Mouse (Mus musculus): ENCODE data around the gene Nrxn3.

Gene Nrxn3

DNA sequence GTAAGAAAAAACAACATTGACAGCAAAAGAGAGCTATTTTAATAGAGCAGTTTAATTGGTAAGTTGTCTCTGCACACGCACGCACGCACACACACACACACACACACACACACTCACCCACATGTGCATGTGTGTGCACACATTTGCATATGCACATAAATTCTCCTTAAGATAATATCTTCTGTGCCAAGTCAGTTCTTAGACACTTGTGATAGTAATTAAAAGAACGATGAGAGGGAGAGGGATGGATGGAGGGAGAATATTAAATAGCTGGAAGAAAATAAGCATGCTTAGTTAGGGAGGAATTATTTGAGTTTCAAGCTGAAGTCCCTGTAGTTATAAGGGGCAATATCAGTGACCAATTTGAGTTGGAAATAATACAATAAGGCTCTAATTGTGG lies 203.6 kb downstream of the Nrxn3 start:
- DNase-seq (ENCODE audit: low spot score): no peak

DNA sequence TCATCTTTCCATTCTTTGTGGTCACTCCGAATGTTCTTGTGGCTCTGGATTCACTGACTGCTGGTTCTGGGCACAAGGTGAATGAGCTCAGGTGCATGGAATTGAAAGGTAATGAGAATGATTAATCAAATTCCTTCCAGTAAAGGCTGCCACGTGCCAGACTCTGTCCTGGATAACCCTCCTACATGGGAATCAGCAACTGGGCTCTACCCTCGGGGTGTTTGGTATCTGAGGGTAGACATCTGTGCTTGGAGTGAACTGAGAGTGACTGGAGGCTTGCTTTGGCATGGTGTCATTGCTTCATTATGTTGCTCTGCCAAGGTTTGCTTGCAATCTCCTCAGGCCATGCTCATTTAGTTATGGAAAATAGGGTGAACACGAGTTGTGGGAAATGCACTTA lies 209.0 kb downstream of the Nrxn3 start:
- no peak for DNase-seq (ENCODE audit: low spot score)

DNA sequence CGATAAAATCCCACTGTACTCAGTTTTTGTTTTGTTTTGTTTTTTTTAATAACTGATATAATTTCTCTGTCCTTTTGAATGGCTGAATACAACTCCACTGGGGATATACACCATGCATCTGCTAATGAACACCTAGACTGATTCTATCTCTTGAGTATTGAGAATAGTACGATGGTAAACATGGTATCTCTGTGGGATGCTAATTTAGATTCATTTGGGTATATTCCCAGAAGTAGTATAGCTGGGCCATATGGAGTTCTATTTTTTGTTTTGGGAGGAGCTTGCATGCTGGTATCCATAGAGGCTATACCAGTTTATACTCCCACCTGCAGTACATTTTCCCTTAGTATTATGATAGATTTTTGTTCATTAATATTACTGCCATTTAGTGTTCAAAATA lies 217.0 kb downstream of the Nrxn3 start:
- no peak for DNase-seq (ENCODE audit: low spot score)

DNA sequence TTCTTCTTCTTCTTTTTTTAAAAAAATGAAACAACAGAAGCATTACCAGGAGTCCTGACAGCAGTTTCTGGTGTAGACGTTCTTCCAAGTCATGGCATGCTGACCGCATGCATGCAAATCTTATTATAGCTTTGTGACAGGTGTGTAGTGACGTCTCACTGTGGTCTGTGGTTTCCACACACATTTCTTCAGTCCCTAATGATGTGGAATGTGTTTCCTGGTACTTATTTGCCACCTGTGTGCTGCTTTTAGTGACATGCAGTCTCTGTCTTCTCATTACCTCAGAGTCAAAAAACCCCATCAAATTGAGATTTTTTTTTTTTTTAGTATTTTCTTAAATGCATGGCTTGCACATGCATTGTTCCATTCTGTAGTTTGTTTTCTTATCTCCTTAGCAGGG lies 222.3 kb downstream of the Nrxn3 start:
- no peak for DNase-seq (ENCODE audit: low spot score)

DNA sequence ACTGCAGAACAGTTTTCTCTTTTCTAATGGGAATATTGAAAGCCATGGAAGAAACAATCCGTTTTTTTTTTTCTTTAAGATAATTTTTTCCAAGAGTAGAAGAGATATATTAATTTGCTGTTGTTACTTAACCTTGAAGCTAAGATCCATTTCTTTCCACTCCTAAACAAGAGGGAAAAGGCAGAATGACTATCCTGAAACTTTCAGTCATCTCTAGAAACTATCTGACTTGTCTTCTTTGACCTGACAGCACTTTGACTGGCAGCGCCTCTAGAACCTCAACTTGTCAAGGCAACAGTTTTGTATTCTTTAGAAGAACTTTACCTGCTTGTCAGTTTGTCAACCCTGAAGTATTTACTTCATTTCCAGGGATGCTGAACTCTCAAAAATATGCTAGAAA lies 227.2 kb downstream of the Nrxn3 start:
- DNase-seq (ENCODE audit: low spot score): no peak

DNA sequence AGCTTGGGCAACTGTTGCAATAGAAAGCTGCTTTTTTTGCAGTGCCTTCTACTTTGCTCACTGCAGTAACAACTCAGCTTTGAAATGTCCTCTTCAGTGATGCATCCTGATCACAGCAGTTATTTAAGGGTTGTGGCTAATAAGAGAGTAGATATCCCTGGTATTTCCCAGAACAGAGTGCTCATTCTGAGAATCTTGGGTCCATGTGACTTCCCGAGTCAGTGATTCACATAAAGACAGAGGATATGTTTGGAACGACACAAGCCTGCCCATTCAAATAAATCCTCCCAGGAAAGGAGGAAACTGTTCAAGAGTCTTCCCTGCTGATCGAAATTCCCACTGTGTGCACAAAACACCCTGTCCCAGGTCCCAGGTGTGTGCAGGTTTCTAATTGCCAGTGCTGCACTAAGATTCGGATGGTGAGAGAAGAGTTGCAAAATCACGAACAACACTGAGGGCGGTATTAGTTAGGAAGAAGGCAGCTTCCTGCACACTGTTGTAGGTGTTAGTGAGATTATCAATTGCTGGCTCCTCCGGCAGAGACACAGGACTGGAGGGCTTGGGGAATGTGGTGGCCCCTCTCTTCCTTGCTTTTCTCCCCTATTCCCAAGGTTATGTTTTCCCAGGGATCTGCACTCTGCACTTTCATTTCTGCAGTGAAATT lies 230.4 kb downstream of the Nrxn3 start:
- no peak for DNase-seq (ENCODE audit: low spot score)

DNA sequence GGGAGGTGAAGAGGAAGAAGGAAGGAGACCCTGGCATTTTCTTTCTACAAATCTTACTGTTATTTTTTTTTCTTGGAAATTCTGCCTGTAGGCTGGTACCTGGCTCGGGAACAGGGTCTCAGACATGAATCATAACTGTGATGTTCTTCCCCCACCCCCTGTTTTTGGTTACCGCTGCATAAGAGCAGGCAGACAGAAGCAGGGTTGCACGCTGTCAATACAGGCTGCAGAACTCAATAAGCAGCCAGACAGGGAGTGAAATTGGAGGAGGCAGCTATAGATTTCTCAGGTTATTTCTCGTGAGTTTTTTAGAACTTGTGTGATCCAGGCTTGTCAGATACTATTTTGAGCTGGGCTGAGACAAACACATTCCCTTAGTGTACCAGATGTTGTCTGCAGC lies 231.1 kb downstream of the Nrxn3 start:
- DNase-seq (ENCODE audit: low spot score): no peak

DNA sequence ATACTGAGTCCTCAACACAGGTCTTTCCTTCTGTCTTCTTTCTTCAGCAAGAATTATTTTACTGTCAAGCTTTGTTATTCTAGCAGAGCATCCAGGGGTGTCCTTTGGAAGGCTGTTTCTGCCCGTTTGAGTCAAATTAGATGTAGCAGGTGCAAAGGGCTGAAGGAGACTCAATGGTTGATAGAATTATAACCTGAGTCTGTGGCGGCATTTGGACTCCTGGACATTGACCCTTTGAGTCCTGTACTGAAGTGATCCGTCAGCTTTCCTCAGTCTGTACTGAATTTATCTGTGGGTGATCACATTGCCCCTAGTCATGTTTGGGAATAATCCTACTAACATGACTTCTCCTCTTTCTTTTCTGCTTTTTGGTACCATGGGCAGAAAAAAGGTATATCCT lies 234.8 kb downstream of the Nrxn3 start:
- DNase-seq (ENCODE audit: low spot score): no peak

DNA sequence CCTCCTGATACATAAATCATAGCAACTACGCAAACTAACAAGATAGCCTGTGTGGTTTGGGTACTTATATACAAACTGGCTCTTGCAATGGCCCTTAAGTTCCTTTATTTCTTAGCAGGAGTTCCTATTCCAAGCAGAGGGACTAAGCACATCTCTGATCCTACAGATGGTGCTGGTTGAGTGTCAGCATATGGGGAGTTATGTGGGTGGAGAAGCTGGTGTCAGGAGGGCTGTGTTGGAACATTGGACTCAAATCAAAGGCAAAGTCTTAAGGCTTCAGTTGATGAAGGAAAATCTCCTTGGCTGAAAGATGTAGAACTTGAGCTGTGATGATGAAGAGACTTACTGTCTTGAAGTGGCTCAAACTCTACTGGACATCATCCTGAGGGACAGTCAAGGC lies 238.1 kb downstream of the Nrxn3 start:
- no peak for DNase-seq (ENCODE audit: low spot score)

DNA sequence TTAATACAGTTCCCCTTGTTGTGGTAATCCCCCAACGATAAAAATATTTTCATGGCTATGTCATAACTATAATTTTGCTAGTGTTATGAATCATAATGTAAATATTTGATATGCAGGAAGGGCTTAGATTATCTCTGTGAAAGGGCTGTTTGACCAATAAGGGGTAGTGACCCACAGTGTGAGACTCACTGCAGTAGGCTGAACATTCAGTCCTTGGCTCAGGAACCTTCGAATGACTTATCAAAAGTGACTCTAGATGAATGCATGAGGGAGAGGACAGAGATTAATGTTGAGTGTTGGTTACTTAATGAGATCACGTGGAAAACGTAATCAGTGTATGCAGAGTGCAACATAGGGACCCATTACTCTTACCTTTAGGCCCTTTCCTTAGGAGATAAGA lies 243.7 kb downstream of the Nrxn3 start:
- DNase-seq (ENCODE audit: low spot score): no peak

DNA sequence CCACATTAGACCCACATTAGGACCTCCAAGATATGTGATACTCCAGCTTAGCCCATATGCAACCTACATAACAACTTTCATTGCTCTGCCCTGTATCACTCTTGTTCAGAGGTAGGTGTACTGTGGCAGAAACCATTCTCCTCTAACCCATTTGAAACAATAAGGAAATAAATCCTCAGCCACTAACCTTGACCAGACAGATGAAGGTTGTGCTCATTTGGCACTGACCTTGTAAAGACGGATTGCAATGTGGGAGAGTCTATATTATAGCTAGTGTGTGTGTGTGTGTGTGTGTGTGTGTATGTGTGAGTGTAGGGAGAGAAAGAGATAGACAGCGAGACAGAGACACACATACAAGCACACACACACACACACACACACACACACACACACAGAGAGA lies 253.9 kb downstream of the Nrxn3 start:
- DNase-seq (ENCODE audit: low spot score): no peak

DNA sequence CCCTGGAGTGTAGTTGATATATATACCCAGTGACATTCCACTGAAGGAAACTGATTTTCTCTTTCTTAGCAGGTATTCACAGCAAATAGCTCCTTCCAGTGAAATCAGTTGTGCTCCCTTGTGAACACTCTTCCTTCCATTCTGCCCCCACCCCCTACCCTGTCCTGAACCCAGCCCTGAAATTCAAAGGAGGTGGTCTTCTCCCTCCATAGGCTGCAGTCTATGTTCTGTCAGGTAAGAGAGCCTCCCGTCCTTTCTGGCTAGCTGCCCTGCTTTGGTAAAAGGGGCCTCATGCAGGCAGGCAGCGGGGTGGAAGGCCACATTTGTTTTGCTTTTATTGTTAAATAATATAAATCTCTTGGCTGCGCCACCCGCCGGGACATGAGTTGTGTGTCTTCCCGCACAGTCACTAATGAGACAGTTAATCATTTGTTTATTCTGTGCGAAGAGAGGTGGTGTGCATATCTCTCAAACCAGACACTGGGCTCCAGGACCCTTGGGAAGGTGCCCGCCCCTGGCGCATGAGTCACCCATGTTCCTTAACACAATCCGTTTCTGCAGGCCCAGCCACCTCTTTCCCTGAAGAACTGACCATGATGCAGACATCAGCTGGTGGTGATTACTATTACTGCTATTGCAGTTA lies 261.1 kb downstream of the Nrxn3 start:
- DNase-seq (ENCODE audit: low spot score): no peak

DNA sequence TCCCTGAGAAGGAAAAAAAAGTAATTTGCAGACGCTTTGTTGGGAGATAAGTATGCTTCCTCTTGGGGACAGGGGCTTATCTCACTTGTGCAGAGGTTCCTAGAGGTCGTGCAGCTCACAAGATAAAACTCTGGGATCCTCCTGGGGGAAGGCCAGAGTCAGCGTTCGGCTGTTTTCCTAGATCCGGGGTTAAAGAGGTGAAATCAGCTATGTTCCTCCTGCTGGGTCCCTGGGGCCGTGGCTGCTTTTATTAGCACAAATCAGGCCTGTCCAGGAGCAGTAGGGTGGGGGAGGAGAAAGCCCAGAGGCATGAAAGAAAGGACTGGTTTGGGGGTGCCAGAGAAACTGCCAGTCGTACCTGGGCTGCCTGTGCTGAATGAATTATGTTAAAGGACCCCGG lies 261.7 kb downstream of the Nrxn3 start:
- DNase-seq (ENCODE audit: low spot score): no peak

DNA sequence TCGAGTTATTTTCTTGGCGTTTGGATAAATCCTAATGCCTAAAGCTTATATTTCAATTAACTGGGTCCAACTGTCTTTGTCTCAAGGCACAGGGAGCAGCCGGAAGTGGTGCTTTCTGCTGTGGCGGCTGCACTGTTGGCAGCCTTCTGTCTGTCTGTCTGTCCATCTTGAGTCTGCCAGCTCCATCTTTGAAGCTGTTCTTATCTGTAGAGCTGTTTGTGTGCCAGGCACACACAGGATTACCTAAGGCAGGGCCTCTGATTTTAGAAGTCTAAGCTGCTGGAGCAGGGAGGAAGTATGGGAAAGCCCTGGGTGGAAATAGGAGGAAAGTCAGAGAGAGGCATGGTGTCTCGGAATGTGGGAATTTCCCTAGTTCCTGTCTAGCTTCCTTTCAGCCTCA lies 262.1 kb downstream of the Nrxn3 start:
- no peak for DNase-seq (ENCODE audit: low spot score)

DNA sequence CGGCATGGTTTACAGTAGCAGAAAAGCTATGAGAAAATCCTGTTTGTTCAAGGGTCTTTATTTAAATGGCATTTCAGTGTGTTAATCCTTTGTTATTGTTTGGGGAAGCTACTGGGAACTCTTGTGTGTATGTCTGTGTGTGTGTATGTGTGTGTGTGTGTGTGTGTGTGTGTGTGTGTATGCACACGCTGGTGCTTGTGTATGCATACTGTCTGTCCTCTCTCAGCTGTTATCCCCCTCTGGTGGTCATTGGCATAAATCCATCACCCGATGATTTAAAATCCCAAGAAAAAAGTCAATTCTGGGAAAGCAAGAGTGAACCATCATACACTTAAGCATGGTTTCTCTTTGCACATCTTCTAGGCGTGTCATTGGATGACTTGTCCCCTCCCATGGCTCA lies 264.4 kb downstream of the Nrxn3 start:
- DNase-seq (ENCODE audit: low spot score): no peak

DNA sequence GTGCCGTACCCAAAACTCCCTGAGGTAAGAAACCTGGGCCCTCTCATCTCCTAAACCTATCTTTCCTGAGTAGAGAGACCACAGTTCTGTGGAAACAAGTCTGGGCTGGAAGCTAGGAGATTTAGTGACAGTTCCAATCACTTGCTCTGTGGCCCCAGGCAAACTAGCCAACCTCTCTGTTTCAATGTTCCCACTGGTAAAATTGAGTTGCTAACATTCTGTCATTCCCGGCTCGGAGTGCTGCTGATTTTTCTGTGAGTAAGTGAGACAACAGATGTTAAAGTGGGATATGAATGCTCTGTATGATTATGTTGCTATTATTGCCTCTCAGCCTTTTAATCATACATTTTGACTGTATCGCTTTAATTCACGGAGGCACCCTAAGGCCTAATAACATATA lies 268.1 kb downstream of the Nrxn3 start:
- DNase-seq (ENCODE audit: low spot score): no peak

DNA sequence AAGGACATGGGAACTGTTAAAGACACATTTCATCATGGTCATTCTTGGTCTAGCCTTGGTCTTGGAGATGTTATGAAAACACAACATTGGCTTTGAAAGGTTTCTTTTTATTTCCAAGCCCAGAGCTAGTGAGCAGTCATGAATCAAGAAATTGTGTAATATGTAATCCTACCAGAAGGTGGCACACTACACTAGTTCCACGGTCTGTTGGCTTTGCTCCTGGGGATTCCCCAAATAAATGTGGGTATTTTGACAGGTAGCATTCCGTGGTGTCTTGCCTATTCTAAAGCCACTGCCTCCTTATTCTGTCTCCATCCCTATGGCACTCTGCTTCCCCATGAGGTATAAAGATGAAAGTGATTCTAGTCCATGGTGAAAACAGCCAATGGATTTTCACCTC lies 269.5 kb downstream of the Nrxn3 start:
- peak; percentile 16 for DNase-seq (ENCODE audit: low spot score)

DNA sequence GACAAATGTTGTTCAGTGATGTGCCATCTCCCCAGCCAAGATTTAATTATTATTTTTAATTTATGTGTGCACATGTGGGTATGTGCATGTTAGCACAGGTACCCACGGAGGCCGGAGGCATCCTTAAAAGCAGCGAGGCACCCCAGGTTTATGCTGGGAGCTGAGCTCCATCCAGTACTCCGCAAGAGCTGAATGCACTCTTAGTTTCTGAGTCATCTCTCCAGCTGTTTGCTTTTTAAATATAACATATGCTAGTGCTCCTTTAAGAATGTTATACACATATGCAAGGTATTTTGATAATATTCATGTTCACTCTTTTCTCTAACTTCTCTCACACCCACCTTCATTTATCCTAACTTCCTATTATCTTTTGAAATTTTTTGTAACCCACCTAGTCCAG lies 271.1 kb downstream of the Nrxn3 start:
- no peak for DNase-seq (ENCODE audit: low spot score)

DNA sequence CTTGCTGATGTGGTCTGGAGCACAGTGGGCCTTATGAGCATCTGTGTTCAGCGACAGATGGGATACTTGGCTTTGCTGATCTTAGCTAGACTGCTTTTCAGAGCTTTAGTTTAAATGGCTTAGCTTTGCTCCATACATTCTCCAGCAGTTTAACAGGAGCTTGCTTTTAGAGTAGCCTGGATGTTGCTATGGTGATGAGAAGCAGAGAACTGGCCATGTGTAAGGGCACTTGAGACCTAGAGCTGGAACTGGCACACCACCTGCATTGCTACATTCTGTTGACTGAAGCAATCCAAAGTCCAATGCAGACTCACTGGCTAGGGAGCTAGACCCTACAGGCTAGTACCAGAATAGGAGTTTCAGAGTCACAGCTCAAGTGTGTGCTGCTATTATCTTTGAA lies 293.8 kb downstream of the Nrxn3 start:
- no peak for DNase-seq (ENCODE audit: low spot score)

DNA sequence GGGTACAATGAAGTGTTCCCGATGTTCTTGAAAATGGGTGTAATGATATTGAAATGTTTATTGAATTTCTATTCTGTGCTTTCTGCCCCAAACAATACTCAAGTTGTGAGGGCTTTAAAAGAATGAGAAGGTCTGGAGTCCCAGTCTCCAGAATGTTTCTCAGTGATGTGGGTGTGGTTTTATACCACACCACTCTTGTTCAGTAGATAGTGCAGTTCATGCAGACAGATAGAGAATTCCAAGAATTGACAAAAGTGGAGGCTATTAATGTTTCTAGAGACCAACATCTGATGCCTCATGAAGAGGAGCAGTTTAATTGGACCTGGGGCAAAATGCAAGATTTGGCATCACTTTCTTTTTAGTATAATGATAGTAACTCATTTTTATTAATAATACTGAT lies 302.5 kb downstream of the Nrxn3 start:
- no peak for DNase-seq (ENCODE audit: low spot score)

DNA sequence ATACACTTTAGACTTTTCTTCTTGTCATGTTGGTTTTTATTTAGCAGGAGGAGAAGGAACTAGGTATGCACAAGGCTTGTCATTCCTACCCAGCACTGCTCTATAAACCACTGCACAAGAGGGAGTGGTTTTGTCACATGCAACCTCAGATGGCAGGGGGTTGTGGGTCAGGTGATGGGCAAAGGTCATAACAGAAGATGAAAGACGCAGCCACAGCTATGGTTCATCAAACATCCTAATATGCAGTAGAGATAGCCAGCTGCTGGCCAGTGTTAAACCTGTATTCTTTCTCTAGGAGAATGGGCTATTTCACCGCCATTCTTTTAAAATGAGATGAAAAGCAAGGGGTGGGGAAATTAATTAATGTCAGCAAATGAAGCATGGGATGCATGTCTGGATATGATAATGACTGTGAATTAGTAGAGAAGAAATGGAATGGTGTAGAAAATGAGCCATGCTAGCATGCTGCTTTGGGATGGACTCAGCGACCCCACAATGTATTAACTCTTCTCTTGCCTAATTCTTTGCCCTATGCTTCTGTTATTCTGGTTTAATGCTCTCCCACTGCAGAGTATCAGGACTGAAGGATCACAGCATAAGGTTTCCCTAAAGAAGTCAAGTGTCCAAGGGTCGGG lies 313.4 kb downstream of the Nrxn3 start:
- DNase-seq (ENCODE audit: low spot score): no peak

DNA sequence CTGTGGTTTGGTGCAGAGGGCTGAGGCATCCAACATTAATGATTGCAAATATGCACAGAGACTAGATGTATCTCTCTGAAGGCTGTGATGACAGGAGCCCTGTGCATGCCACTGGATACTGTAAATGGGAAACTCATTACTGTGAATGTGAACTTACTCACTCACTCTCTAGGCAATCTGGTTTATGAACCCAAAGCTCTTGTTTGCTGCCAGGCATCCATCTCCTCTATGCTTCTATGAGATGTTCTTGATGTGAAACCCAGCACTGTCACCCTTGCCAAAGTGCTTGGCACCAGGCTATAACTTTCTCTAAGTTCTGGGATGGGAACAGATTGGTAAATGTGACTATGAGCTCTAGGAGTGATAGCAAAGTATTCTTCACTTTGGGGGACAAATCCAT lies 317.5 kb downstream of the Nrxn3 start:
- DNase-seq (ENCODE audit: low spot score): no peak

DNA sequence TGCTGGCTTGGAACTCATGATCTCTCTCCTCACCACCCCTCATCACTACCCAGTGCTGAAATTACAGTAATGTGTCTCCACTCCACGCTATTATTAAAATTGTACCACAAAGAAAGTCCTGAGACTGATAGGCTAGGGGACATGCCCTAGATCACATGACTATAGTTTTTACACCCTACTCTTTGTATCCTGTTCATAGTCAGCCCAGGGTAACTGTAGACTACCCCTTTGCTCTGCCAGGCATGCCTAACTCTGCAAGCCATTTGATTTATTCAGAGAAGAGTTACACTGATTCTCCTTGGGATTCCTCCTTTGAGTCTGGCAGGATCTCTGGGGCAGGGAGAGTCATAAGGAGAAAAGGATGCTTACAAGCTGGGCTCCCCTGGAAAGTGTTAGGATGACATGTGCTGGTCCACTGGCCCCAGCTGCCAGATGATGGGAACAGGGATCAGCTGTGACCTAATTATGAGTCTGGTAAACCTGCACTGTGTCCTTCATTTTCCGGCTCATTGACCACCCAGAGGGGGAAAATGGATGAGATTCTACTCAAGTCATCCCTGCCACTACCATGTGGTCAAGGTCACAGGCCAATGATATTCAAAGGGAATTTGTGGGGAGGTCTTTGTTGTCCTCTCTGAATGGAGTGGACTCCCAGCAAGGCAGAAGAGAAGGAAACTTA lies 318.9 kb downstream of the Nrxn3 start:
- DNase-seq (ENCODE audit: low spot score): no peak
